13 mouse cellular contexts compared by ENCODE assay signal in genomic region chr2:4295641-4296040, GRCm38 (mm10).
"Had no signal": no experiment of that assay in that cellular context is flagged by ENCODE, and none has a peak within 500 bp of the region (broad histone marks: within the 10 kb centered on the region; RNA-seq: fewer than 3 reads in every experiment).

No protein-coding gene starts in this region.

- ATAC-seq: liver, embryonic 12.5 days; midbrain, embryonic 15.5 days had no signal

- H3K27ac ChIP-seq: left cerebral cortex, adult 2 months; limb, embryonic 15.5 days; liver, embryonic 12.5 days; midbrain, embryonic 15.5 days; neural tube, embryonic 12.5 days had no signal

- H3K9me3 ChIP-seq: limb, embryonic 15.5 days; liver, embryonic 12.5 days; midbrain, embryonic 15.5 days; neural tube, embryonic 12.5 days had no signal

- H3K27me3 ChIP-seq: limb, embryonic 15.5 days; midbrain, embryonic 15.5 days; neural tube, embryonic 12.5 days had no signal

- H3K9ac ChIP-seq: limb, embryonic 15.5 days; liver, embryonic 12.5 days; lung, embryonic 14.5 days; midbrain, embryonic 15.5 days; neural tube, embryonic 12.5 days had no signal

- H3K4me2 ChIP-seq: limb, embryonic 15.5 days; liver, embryonic 12.5 days; lung, embryonic 14.5 days; midbrain, embryonic 11.5 days; midbrain, embryonic 15.5 days; neural tube, embryonic 12.5 days had no signal

- H3K36me3 ChIP-seq: limb, embryonic 15.5 days; liver, embryonic 12.5 days; midbrain, embryonic 15.5 days; neural tube, embryonic 12.5 days had no signal

- H3K4me3 ChIP-seq: left cerebral cortex, adult 2 months; limb, embryonic 15.5 days; liver, embryonic 12.5 days; megakaryocyte, embryonic 14.5 days; midbrain, embryonic 15.5 days; neural tube, embryonic 12.5 days had no signal

- DNase-seq: kidney, postnatal 25 days; lung, embryonic 14.5 days; lung, postnatal 10 days; lung, postnatal 4 days; thymus, adult 2 months; thymus, postnatal 25 days had no signal
